Comparison of ENCODE assay signal across 11 mouse cellular contexts in genomic region chr17:24557091-24557490, GRCm38 (mm10). TPM values are rescaled to one million over a fixed set of nuclear protein-coding genes. Genes with fewer than 3 reads are reported as not detected.
DNase-seq lines count a peak whose midpoint lies in the region; ATAC-seq and TF ChIP-seq lines count a peak whose summit lies in the region.
"Had no signal": no experiment of that assay in that cellular context is flagged by ENCODE, and none has a peak within 500 bp of the region (broad histone marks: within the 10 kb centered on the region; RNA-seq: fewer than 3 reads in every experiment).

No protein-coding gene starts in this region.

- H3K9ac ChIP-seq in forebrain, postnatal 0 days: no peak overlapping the region
- no peak overlapping the region for H3K9ac ChIP-seq in limb, embryonic 15.5 days
- H3K9ac ChIP-seq in hindbrain, embryonic 11.5 days (ENCODE audit: low read depth, low read length): no peak overlapping the region
- H3K9ac ChIP-seq: embryonic facial prominence, embryonic 12.5 days had no signal

- WGBS in forebrain, embryonic 10.5 days: 92% methylated on average over 7 of the region's 7 CpGs
- 85% methylated on average over 7 of the region's 7 CpGs for WGBS in forebrain, postnatal 0 days
- WGBS in limb, embryonic 15.5 days: 62% methylated on average over 7 of the region's 7 CpGs
- WGBS in hindbrain, embryonic 11.5 days: 91% methylated on average over 7 of the region's 7 CpGs

- H3K27ac ChIP-seq in forebrain, embryonic 10.5 days: 0 out of 2 replicates have a peak overlapping the region, but pooled peaks have one; percentile 8
- no peak overlapping the region for H3K27ac ChIP-seq in forebrain, postnatal 0 days (ENCODE audit: low read depth, low read length)
- peak overlapping the region; percentile 92 for H3K27ac ChIP-seq in limb, embryonic 15.5 days
- H3K27ac ChIP-seq in hindbrain, embryonic 11.5 days (ENCODE audit: low read depth, low read length): no peak overlapping the region
- H3K27ac ChIP-seq: embryonic facial prominence, embryonic 12.5 days; macrophage had no signal

- no peaks in the 10 kb centered on the region for H3K9me3 ChIP-seq in forebrain, embryonic 10.5 days
- no peaks in the 10 kb centered on the region for H3K9me3 ChIP-seq in forebrain, postnatal 0 days (ENCODE audit: low read length)
- no peaks in the 10 kb centered on the region for H3K9me3 ChIP-seq in limb, embryonic 15.5 days
- no peaks in the 10 kb centered on the region for H3K9me3 ChIP-seq in hindbrain, embryonic 11.5 days (ENCODE audit: control insufficient read depth, low read length)
- H3K9me3 ChIP-seq: embryonic facial prominence, embryonic 12.5 days had no signal

- H3K4me3 ChIP-seq in forebrain, embryonic 10.5 days: no peak overlapping the region
- H3K4me3 ChIP-seq in forebrain, postnatal 0 days (ENCODE audit: low read depth, low read length): no peak overlapping the region
- no peak overlapping the region for H3K4me3 ChIP-seq in limb, embryonic 15.5 days
- H3K4me3 ChIP-seq in hindbrain, embryonic 11.5 days (ENCODE audit: low read depth, low read length): no peak overlapping the region
- H3K4me3 ChIP-seq: embryonic facial prominence, embryonic 12.5 days had no signal

- DNase-seq in forebrain, embryonic 10.5 days (ENCODE audit: extremely low spot score, low spot score): no peak
- DNase-seq in forebrain, postnatal 0 days: no peak
- peak; percentile 66 for DNase-seq in urinary bladder, postnatal 14 days (ENCODE audit: low spot score)
- no peak for DNase-seq in urinary bladder, postnatal 10 days (ENCODE audit: low spot score)
- DNase-seq in urinary bladder, postnatal 36 days (ENCODE audit: low spot score in 2 of 2): peak; percentile 39 to 61
- DNase-seq in thymus, postnatal 0 days (ENCODE audit: low spot score): no peak
- no peak for DNase-seq in hindbrain, embryonic 11.5 days (ENCODE audit: low spot score)
- DNase-seq: kidney, adult 8-10 months had no signal

- TF ChIP-seq CTCF in forebrain, postnatal 0 days (IDR thresholded peaks at IDR 0.05; ENCODE audit: low read depth): no peak

- peaks cover 34% of the 10 kb centered on the region for H3K4me1 ChIP-seq in forebrain, embryonic 10.5 days
- H3K4me1 ChIP-seq in forebrain, postnatal 0 days (ENCODE audit: insufficient read depth): peaks cover 10% of the 10 kb centered on the region
- H3K4me1 ChIP-seq in limb, embryonic 15.5 days: peaks cover 62% of the 10 kb centered on the region
- H3K4me1 ChIP-seq in hindbrain, embryonic 11.5 days (replicated peaks; ENCODE audit: control insufficient read depth, insufficient read depth, low read length): peaks cover 10% of the 10 kb centered on the region; the same call in 1 of the 2 replicates

- no peaks in the 10 kb centered on the region for H3K27me3 ChIP-seq in forebrain, embryonic 10.5 days (ENCODE audit: poor library complexity, severe bottlenecking)
- H3K27me3 ChIP-seq in forebrain, postnatal 0 days (ENCODE audit: insufficient read depth, low read length): no peaks in the 10 kb centered on the region
- no peaks in the 10 kb centered on the region for H3K27me3 ChIP-seq in limb, embryonic 15.5 days
- no peaks in the 10 kb centered on the region for H3K27me3 ChIP-seq in hindbrain, embryonic 11.5 days (ENCODE audit: control insufficient read depth, insufficient read depth, low read length)
- H3K27me3 ChIP-seq: embryonic facial prominence, embryonic 12.5 days had no signal

- no peak overlapping the region for H3K4me2 ChIP-seq in forebrain, postnatal 0 days (ENCODE audit: low read depth)
- no peak overlapping the region for H3K4me2 ChIP-seq in limb, embryonic 15.5 days
- H3K4me2 ChIP-seq in hindbrain, embryonic 11.5 days (replicated peaks; ENCODE audit: low read depth, low read length): no peak overlapping the region
- H3K4me2 ChIP-seq: embryonic facial prominence, embryonic 12.5 days had no signal

- ATAC-seq in forebrain, postnatal 0 days: no peak
- peak; percentile 35; the same call in 1 of the 2 replicates for ATAC-seq in limb, embryonic 15.5 days (ENCODE audit: insufficient number of reproducible peaks, low FRiP score, low TSS enrichment, low read depth)
- no peak for ATAC-seq in hindbrain, embryonic 11.5 days (ENCODE audit: low FRiP score)

- H3K36me3 ChIP-seq in forebrain, embryonic 10.5 days (replicated peaks): peaks cover 10% of the 10 kb centered on the region; the same call in 1 of the 2 replicates
- H3K36me3 ChIP-seq in forebrain, postnatal 0 days (ENCODE audit: insufficient read depth): no peaks in the 10 kb centered on the region
- no peaks in the 10 kb centered on the region for H3K36me3 ChIP-seq in limb, embryonic 15.5 days
- H3K36me3 ChIP-seq in hindbrain, embryonic 11.5 days (ENCODE audit: control insufficient read depth, insufficient read depth, low read length): no peaks in the 10 kb centered on the region

RNA-seq across cellular contexts. Expression of gene Pkd1, which starts 7.5 kb away (rescaled TPM):
- 12.9 and 16.3 TPM in 2 replicates for polyA plus RNA-seq in forebrain, embryonic 10.5 days (2016; fragmentation: Nextera tagmentation; extraction: Ambion mirVana)
- 48.9 and 58.8 TPM in 2 replicates for total RNA-seq in forebrain, postnatal 0 days (2014; rRNA removed)
- 4.9 and 8.9 TPM in 2 replicates for polyA plus RNA-seq in forebrain, postnatal 0 days (2015; fragmentation: Nextera tagmentation; extraction: Ambion mirVana)
- polyA plus RNA-seq in limb, embryonic 15.5 days (2015; fragmentation: Nextera tagmentation; extraction: Ambion mirVana): 32.1 and 37.9 TPM in 2 replicates
- 4.6 and 6.4 TPM in 2 replicates for polyA plus RNA-seq in thymus, postnatal 0 days (2015; fragmentation: Nextera tagmentation; extraction: Ambion mirVana)
- polyA plus RNA-seq in hindbrain, embryonic 11.5 days (2014; fragmentation: Nextera tagmentation; extraction: Ambion mirVana): 16.0 and 22.2 TPM in 2 replicates

RNA-seq across cellular contexts. Expression of gene Rab26, which starts 23.1 kb away (rescaled TPM):
- 1.9 and 3.5 TPM in 2 replicates for polyA plus RNA-seq in forebrain, embryonic 10.5 days (2016; fragmentation: Nextera tagmentation; extraction: Ambion mirVana)
- 5.0 and 7.1 TPM in 2 replicates for total RNA-seq in forebrain, postnatal 0 days (2014; rRNA removed)
- polyA plus RNA-seq in forebrain, postnatal 0 days (2015; fragmentation: Nextera tagmentation; extraction: Ambion mirVana): 10.1 and 12.4 TPM in 2 replicates
- 3.0 and 3.8 TPM in 2 replicates for polyA plus RNA-seq in limb, embryonic 15.5 days (2015; fragmentation: Nextera tagmentation; extraction: Ambion mirVana)
- polyA plus RNA-seq in thymus, postnatal 0 days (2015; fragmentation: Nextera tagmentation; extraction: Ambion mirVana): 1.5 and 2.4 TPM in 2 replicates
- polyA plus RNA-seq in hindbrain, embryonic 11.5 days (2014; fragmentation: Nextera tagmentation; extraction: Ambion mirVana): 1.8 and 2.8 TPM in 2 replicates
- polyA plus RNA-seq: macrophage had no signal

RNA-seq across cellular contexts. Expression of gene Traf7, which starts 29.4 kb away (rescaled TPM):
- 128 and 132 TPM in 2 replicates for polyA plus RNA-seq in forebrain, embryonic 10.5 days (2016; fragmentation: Nextera tagmentation; extraction: Ambion mirVana)
- total RNA-seq in forebrain, postnatal 0 days (2014; rRNA removed): 145 and 168 TPM in 2 replicates
- 81.4 and 82.0 TPM in 2 replicates for polyA plus RNA-seq in forebrain, postnatal 0 days (2015; fragmentation: Nextera tagmentation; extraction: Ambion mirVana)
- polyA plus RNA-seq in limb, embryonic 15.5 days (2015; fragmentation: Nextera tagmentation; extraction: Ambion mirVana): 89.8 and 104 TPM in 2 replicates
- polyA plus RNA-seq in thymus, postnatal 0 days (2015; fragmentation: Nextera tagmentation; extraction: Ambion mirVana): 59.9 and 64.3 TPM in 2 replicates
- polyA plus RNA-seq in hindbrain, embryonic 11.5 days (2014; fragmentation: Nextera tagmentation; extraction: Ambion mirVana): 65.8 and 71.1 TPM in 2 replicates

Comparison
In these comparisons a context has a peak if more than half of its experiments do, and no peak if none do; other contexts are left out.
1. DNase-seq: peak in urinary bladder, postnatal 14 days (single experiment) and urinary bladder, postnatal 36 days (2 of 2); none in forebrain, embryonic 10.5 days (single experiment), forebrain, postnatal 0 days (single experiment), urinary bladder, postnatal 10 days (single experiment), thymus, postnatal 0 days (single experiment) and hindbrain, embryonic 11.5 days (single experiment).
2. H3K27ac ChIP-seq: peak in forebrain, embryonic 10.5 days (single experiment) and limb, embryonic 15.5 days (single experiment); none in forebrain, postnatal 0 days (single experiment) and hindbrain, embryonic 11.5 days (single experiment).